Mouse (Mus musculus) small intestine, adult 2 months (tissue): ENCODE data around the gene Katnal1.

Experiments
- CTCF ChIP-seq: fragments of 200-500 bp; IDR thresholded peaks from 2 replicates; pipeline ENCODE4 v1.5.1; 2012; ENCODE audit warnings: low read depth, mild to moderate bottlenecking, control low read depth, inconsistent platforms, low read length, moderate library complexity, mixed read lengths; ENCODE audit not compliant: insufficient replicate concordance, insufficient read length; ENCODE audit errors: extremely low read depth
- POLR2A ChIP-seq: fragments of 200-500 bp; IDR thresholded peaks from 2 replicates; pipeline ENCODE4 v1.6.1; 2012; ENCODE audit warnings: low read depth, mild to moderate bottlenecking, control low read depth, inconsistent platforms, low read length, moderate library complexity

DNA sequence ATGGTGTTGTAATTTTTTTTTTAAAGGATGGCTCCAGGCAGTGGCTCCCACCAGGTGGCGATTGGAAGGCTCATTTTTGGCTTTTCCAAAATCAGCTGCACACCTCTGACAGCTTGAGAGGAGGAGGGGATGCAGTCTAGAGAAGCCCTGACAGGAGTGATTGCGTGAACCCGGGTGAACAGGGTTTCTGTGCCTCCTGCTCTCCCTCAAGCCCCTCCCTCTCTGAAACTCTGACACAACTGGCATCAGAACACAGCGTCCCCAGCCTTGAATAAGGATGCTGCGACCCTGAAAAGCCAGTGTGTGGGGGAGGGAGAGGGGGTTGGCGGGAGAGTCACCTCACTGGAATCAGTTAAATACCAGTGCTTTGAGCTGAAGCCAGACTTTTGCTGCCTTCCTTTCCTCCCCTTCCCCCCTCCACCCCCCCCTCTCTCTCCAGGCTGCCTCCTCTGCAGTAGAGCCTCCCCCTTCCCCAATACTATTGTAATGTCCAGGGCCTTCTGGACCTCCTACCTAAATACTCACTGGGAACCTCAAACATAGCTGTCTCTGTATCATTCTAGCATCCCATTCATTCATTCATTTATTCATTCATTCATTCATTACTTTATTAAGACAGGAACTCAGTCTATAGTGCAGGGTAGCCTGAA is 44.0 kb upstream of the Katnal1 start:
- TF ChIP-seq CTCF (no peak), POLR2A (no peak)
